Mouse (Mus musculus): ENCODE results near the gene D930048N14Rik.
"Not testable (repeated sequence)": the region's sequence is repeated elsewhere in the genome, so short reads cannot be mapped to it uniquely, and the experiment has no call there.

D930048N14Rik gene

GRCm38 (mm10) chr11:51649889-51650199, 910 bp upstream of the D930048N14Rik start:
- peak in 1 of 2 experiments; percentile 68 for DNase-seq (ENCODE audit: inconsistent age in 2 of 2, low spot score in 1 of 2)

- no peak for DNase-seq (ENCODE audit: inconsistent age in 2 of 2, low spot score in 1 of 2)
These were observed 493 bp upstream of the D930048N14Rik start for GRCm38 (mm10) chr11:51650261-51650660.

- DNase-seq (ENCODE audit: inconsistent age in 2 of 2, low spot score in 1 of 2): no peak
These were observed 2.2 kb downstream of the D930048N14Rik start for GRCm38 (mm10) chr11:51652889-51653418.

- peak in 1 of 2 experiments; percentile 56 for DNase-seq (ENCODE audit: inconsistent age in 2 of 2, low spot score in 1 of 2)
These were observed 3.0 kb downstream of the D930048N14Rik start for GRCm38 (mm10) chr11:51653736-51654135.

GRCm38 (mm10) chr11:51654891-51655290, 4.1 kb downstream of the D930048N14Rik start:
- peak in 1 of 2 experiments; percentile 53 for DNase-seq (ENCODE audit: inconsistent age in 2 of 2, low spot score in 1 of 2)

- peak in 1 of 2 experiments; percentile 43 for DNase-seq (ENCODE audit: inconsistent age in 2 of 2, low spot score in 1 of 2)
These were observed 6.2 kb downstream of the D930048N14Rik start for GRCm38 (mm10) chr11:51656798-51657521.

GRCm38 (mm10) chr11:51658291-51658690, 7.5 kb downstream of the D930048N14Rik start:
- no peak for DNase-seq (ENCODE audit: inconsistent age in 2 of 2, low spot score in 1 of 2)

- DNase-seq (ENCODE audit: inconsistent age in 2 of 2, low spot score in 1 of 2): peak; percentile 62 to 76
These were observed 8.0 kb downstream of the D930048N14Rik start for GRCm38 (mm10) chr11:51658705-51659104.

- no peak for DNase-seq (ENCODE audit: inconsistent age in 2 of 2, low spot score in 1 of 2)
These were observed 11.2 kb downstream of the D930048N14Rik start for GRCm38 (mm10) chr11:51661867-51662365.

GRCm38 (mm10) chr11:51662632-51663031, 11.9 kb downstream of the D930048N14Rik start:
- DNase-seq (ENCODE audit: inconsistent age in 2 of 2, low spot score in 1 of 2): no peak

GRCm38 (mm10) chr11:51664747-51665146, 14.0 kb downstream of the D930048N14Rik start:
- not testable (repeated sequence) for DNase-seq (ENCODE audit: inconsistent age in 2 of 2, low spot score in 1 of 2)

- DNase-seq (ENCODE audit: inconsistent age in 2 of 2, low spot score in 1 of 2): no peak
These were observed 20.1 kb downstream of the D930048N14Rik start for GRCm38 (mm10) chr11:51670846-51671245.

GRCm38 (mm10) chr11:51671376-51671775, 20.6 kb downstream of the D930048N14Rik start:
- DNase-seq (ENCODE audit: inconsistent age in 2 of 2, low spot score in 1 of 2): no peak

GRCm38 (mm10) chr11:51673291-51673690, 22.5 kb downstream of the D930048N14Rik start:
- DNase-seq (ENCODE audit: inconsistent age in 2 of 2, low spot score in 1 of 2): peak; percentile 52 to 80

GRCm38 (mm10) chr11:51675386-51675785, 24.6 kb downstream of the D930048N14Rik start:
- no peak for DNase-seq (ENCODE audit: inconsistent age in 2 of 2, low spot score in 1 of 2)

GRCm38 (mm10) chr11:51677737-51678418, 27.1 kb downstream of the D930048N14Rik start:
- DNase-seq (ENCODE audit: inconsistent age in 2 of 2, low spot score in 1 of 2): no peak

GRCm38 (mm10) chr11:51679466-51679865, 28.7 kb downstream of the D930048N14Rik start:
- DNase-seq (ENCODE audit: inconsistent age in 2 of 2, low spot score in 1 of 2): no peak

GRCm38 (mm10) chr11:51681324-51681975, 30.7 kb downstream of the D930048N14Rik start:
- DNase-seq (ENCODE audit: inconsistent age in 2 of 2, low spot score in 1 of 2): peak; percentile 88 to 96

- DNase-seq (ENCODE audit: inconsistent age in 2 of 2, low spot score in 1 of 2): no peak
These were observed 31.2 kb downstream of the D930048N14Rik start for GRCm38 (mm10) chr11:51681976-51682374.

GRCm38 (mm10) chr11:51688330-51689328, 37.9 kb downstream of the D930048N14Rik start, which contains the start of gene 0610009B22Rik:
TSS of gene 0610009B22Rik (minus strand) at chr11:51688874.
- peak; percentile 100 for DNase-seq (ENCODE audit: inconsistent age in 2 of 2, low spot score in 1 of 2)
